ENCODE assay signal across 16 mouse cellular contexts in the genomic region with DNA sequence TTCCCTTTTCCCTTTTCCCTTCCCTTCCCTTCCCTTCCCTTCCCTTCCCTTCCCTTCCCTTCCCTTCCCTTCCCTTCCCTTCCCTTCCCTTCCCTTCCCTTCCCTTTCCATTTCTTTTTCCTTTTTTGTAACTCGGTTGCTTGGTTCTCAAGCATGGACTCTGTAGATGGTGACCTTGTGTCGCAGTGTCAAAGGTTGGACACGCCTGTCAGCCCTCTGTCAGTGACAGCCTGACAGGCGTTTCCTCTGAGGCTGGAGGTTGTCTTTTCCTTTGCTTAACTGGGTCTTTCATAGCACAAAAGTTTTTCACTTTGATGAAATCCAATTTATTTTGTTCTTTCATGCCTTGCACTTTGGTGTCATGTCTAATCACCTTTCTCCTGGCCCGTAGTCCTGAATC.
"Had no signal": no experiment of that assay in that cellular context is flagged by ENCODE, and none has a peak within 500 bp of the region (broad histone marks: within the 10 kb centered on the region; RNA-seq: fewer than 3 reads in every experiment).

No protein-coding gene starts in this region.

- DNase-seq: kidney, adult 8-10 months; kidney, postnatal 10 days; kidney, postnatal 36 days; layer of hippocampus, postnatal 36 days; lung, adult 18-20 months; lung, postnatal 10 days; lung, postnatal 36 days; thymus, adult 18-20 months; thymus, postnatal 25 days had no signal

- H3K9me3 ChIP-seq: kidney, embryonic 15.5 days; liver, embryonic 12.5 days; liver, embryonic 15.5 days; lung, embryonic 15.5 days; midbrain, embryonic 12.5 days had no signal

- ATAC-seq: liver, embryonic 12.5 days had no signal

- H3K4me3 ChIP-seq: kidney, embryonic 15.5 days; left cerebral cortex, adult 2 months; liver, embryonic 12.5 days; liver, embryonic 15.5 days; lung, embryonic 15.5 days; megakaryocyte, embryonic 14.5 days; midbrain, embryonic 12.5 days had no signal

- H3K36me3 ChIP-seq: kidney, embryonic 15.5 days; liver, embryonic 12.5 days; liver, embryonic 15.5 days; lung, embryonic 15.5 days; midbrain, embryonic 12.5 days had no signal

- H3K4me1 ChIP-seq: liver, embryonic 12.5 days; liver, embryonic 15.5 days; lung, embryonic 15.5 days had no signal

- H3K9ac ChIP-seq: kidney, embryonic 15.5 days; liver, embryonic 12.5 days; liver, embryonic 15.5 days; lung, embryonic 15.5 days; midbrain, embryonic 12.5 days had no signal

- H3K27me3 ChIP-seq: liver, embryonic 12.5 days; liver, embryonic 15.5 days; lung, embryonic 15.5 days had no signal

- H3K27ac ChIP-seq: kidney, embryonic 15.5 days; left cerebral cortex, adult 2 months; liver, embryonic 12.5 days; liver, embryonic 15.5 days; lung, embryonic 15.5 days; midbrain, embryonic 12.5 days had no signal

- H3K4me2 ChIP-seq: kidney, embryonic 15.5 days; liver, embryonic 12.5 days; liver, embryonic 15.5 days; lung, embryonic 15.5 days; midbrain, embryonic 12.5 days had no signal
